Mouse (Mus musculus) cerebellum, adult 2 months (tissue): ENCODE measurements around the gene Arid1b.

Source experiments
- CTCF ChIP-seq: fragments of 200-500 bp; IDR thresholded peaks from 2 replicates; pipeline ENCODE4 v1.5.1; 2011; ENCODE audit warnings: low read depth, mild to moderate bottlenecking, control low read depth, low read length, moderate library complexity, borderline replicate concordance; ENCODE audit not compliant: insufficient read depth
- POLR2A ChIP-seq: fragments of 200-500 bp; IDR thresholded peaks from 2 replicates; pipeline ENCODE4 v1.6.1; 2011; ENCODE audit warnings: low read length, control low read depth, borderline replicate concordance; ENCODE audit not compliant: insufficient read depth

- TF ChIP-seq CTCF = no peak
- TF ChIP-seq POLR2A = no peak
Observed at GRCm38 (mm10) chr17:5118171-5118570, 124.0 kb downstream of the Arid1b start.
